Mouse (Mus musculus): ENCODE measurements around the gene Gab1. TPM values are rescaled to one million over a fixed set of nuclear protein-coding genes. Genes with fewer than 3 reads are reported as not detected.

Gene Gab1
- polyA plus RNA-seq, 1 experiment from 2014 or later: 14.0 TPM

- no peak overlapping the region for H3K27ac ChIP-seq (replicated peaks)
- no peak for ATAC-seq (ENCODE audit: low FRiP score, low read depth)
- WGBS: 61% methylated on average over 6 of the region's 6 CpGs
Measured at GRCm38 (mm10) chr8:80815179-80815578, 65.1 kb downstream of the Gab1 start.

GRCm38 (mm10) chr8:80814087-80814791 is 66.1 kb downstream of the Gab1 start:
- no peak overlapping the region for H3K9ac ChIP-seq

More at GRCm38 (mm10) chr8:80815179-80815578, 65.1 kb downstream of the Gab1 start:
- Histone ChIP-seq H3K36me3 (no peaks in the 10 kb centered on the region), H3K27me3 (no peaks in the 10 kb centered on the region), H3K9ac (no peak overlapping the region), H3K4me1 (replicated peaks) (peaks cover 11% of the 10 kb centered on the region), H3K4me3 (no peak overlapping the region), H3K9me3 (no peaks in the 10 kb centered on the region), H3K4me2 (no peak overlapping the region)

GRCm38 (mm10) chr8:80813439-80813838 is 66.9 kb downstream of the Gab1 start:
- WGBS: 77% methylated on average over 5 of the region's 5 CpGs
- H3K36me3 ChIP-seq: no peaks in the 10 kb centered on the region

More at GRCm38 (mm10) chr8:80814087-80814791, 66.1 kb downstream of the Gab1 start:
- H3K4me3 ChIP-seq: no peak overlapping the region
- peaks cover 11% of the 10 kb centered on the region for H3K4me1 ChIP-seq (replicated peaks)
- H3K27ac ChIP-seq (replicated peaks): no peak overlapping the region
- 38% methylated on average over 13 of the region's 13 CpGs for WGBS
- ATAC-seq (ENCODE audit: low FRiP score, low read depth): peak; percentile 50; the same call in 1 of the 2 replicates
- H3K4me2 ChIP-seq: peak overlapping the region; percentile 14; the same call in 1 of the 2 replicates
- no peaks in the 10 kb centered on the region for H3K9me3 ChIP-seq
- H3K27me3 ChIP-seq: no peaks in the 10 kb centered on the region
- H3K36me3 ChIP-seq: no peaks in the 10 kb centered on the region

GRCm38 (mm10) chr8:80811591-80811991 is 68.7 kb downstream of the Gab1 start:
- Histone ChIP-seq H3K9ac (no peak overlapping the region), H3K9me3 (no peaks in the 10 kb centered on the region), H3K4me2 (no peak overlapping the region), H3K4me3 (no peak overlapping the region), H3K27me3 (no peaks in the 10 kb centered on the region), H3K27ac (replicated peaks) (no peak overlapping the region), H3K4me1 (replicated peaks) (peaks cover 18% of the 10 kb centered on the region), H3K36me3 (no peaks in the 10 kb centered on the region)
- ATAC-seq (ENCODE audit: low FRiP score, low read depth): no peak
- WGBS: 81% methylated on average over 4 of the region's 4 CpGs

More at GRCm38 (mm10) chr8:80813439-80813838, 66.9 kb downstream of the Gab1 start:
- Histone ChIP-seq H3K27me3 (no peaks in the 10 kb centered on the region), H3K9ac (no peak overlapping the region), H3K4me2 (no peak overlapping the region), H3K27ac (replicated peaks) (no peak overlapping the region), H3K9me3 (no peaks in the 10 kb centered on the region), H3K4me3 (no peak overlapping the region), H3K4me1 (replicated peaks) (peaks cover 11% of the 10 kb centered on the region)
- ATAC-seq (ENCODE audit: low FRiP score, low read depth): no peak

GRCm38 (mm10) chr8:80810916-80811315 is 69.4 kb downstream of the Gab1 start:
- Histone ChIP-seq H3K4me2 (no peak overlapping the region), H3K36me3 (no peaks in the 10 kb centered on the region), H3K9ac (no peak overlapping the region), H3K27me3 (no peaks in the 10 kb centered on the region), H3K4me3 (no peak overlapping the region), H3K4me1 (replicated peaks) (peaks cover 18% of the 10 kb centered on the region), H3K27ac (replicated peaks) (no peak overlapping the region), H3K9me3 (no peaks in the 10 kb centered on the region)
- 84% methylated on average over 4 of the region's 4 CpGs for WGBS
- no peak for ATAC-seq (ENCODE audit: low FRiP score, low read depth)

GRCm38 (mm10) chr8:80810442-80810841 is 69.9 kb downstream of the Gab1 start:
- Histone ChIP-seq H3K36me3 (no peaks in the 10 kb centered on the region), H3K27me3 (no peaks in the 10 kb centered on the region), H3K9ac (no peak overlapping the region), H3K4me3 (no peak overlapping the region), H3K27ac (replicated peaks) (no peak overlapping the region), H3K9me3 (no peaks in the 10 kb centered on the region), H3K4me2 (no peak overlapping the region), H3K4me1 (replicated peaks) (peaks cover 18% of the 10 kb centered on the region)
- no peak for ATAC-seq (ENCODE audit: low FRiP score, low read depth)
- 91% methylated on average over 5 of the region's 5 CpGs for WGBS

- Histone ChIP-seq H3K4me2 (0 out of 2 replicates have a peak overlapping the region, but pooled peaks have one; percentile 1), H3K9ac (no peak overlapping the region), H3K4me1 (replicated peaks) (peaks cover 23% of the 10 kb centered on the region), H3K4me3 (no peak overlapping the region), H3K27me3 (no peaks in the 10 kb centered on the region), H3K9me3 (no peaks in the 10 kb centered on the region), H3K36me3 (no peaks in the 10 kb centered on the region), H3K27ac (replicated peaks) (peak overlapping the region; percentile 67)
- no peak for ATAC-seq (ENCODE audit: low FRiP score, low read depth)
- 24% methylated on average over 13 of the region's 13 CpGs for WGBS
Measured at GRCm38 (mm10) chr8:80807807-80808505, 72.4 kb downstream of the Gab1 start.

GRCm38 (mm10) chr8:80804066-80804619 is 76.2 kb downstream of the Gab1 start:
- WGBS: 19% methylated on average over 4 of the region's 4 CpGs
- ATAC-seq (ENCODE audit: low FRiP score, low read depth): no peak

GRCm38 (mm10) chr8:80798778-80799177 is 81.5 kb downstream of the Gab1 start:
- 95% methylated on average over 3 of the region's 3 CpGs for WGBS
- Histone ChIP-seq H3K9ac (no peak overlapping the region), H3K9me3 (no peaks in the 10 kb centered on the region), H3K36me3 (no peaks in the 10 kb centered on the region), H3K4me2 (no peak overlapping the region), H3K4me3 (no peak overlapping the region), H3K4me1 (replicated peaks) (peaks cover 27% of the 10 kb centered on the region), H3K27ac (replicated peaks) (no peak overlapping the region), H3K27me3 (no peaks in the 10 kb centered on the region)
- no peak for ATAC-seq (ENCODE audit: low FRiP score, low read depth)

More at GRCm38 (mm10) chr8:80804066-80804619, 76.2 kb downstream of the Gab1 start:
- no peak overlapping the region for H3K4me3 ChIP-seq
- H3K27me3 ChIP-seq: no peaks in the 10 kb centered on the region
- H3K4me2 ChIP-seq: no peak overlapping the region
- peak overlapping the region; percentile 49; the same call in 1 of the 2 replicates for H3K27ac ChIP-seq (replicated peaks)
- peaks cover 23% of the 10 kb centered on the region for H3K4me1 ChIP-seq (replicated peaks)
- H3K9me3 ChIP-seq: no peaks in the 10 kb centered on the region
- H3K9ac ChIP-seq: no peak overlapping the region
- no peaks in the 10 kb centered on the region for H3K36me3 ChIP-seq

- H3K36me3 ChIP-seq: no peaks in the 10 kb centered on the region
- H3K4me3 ChIP-seq: no peak overlapping the region
- H3K27ac ChIP-seq (replicated peaks): no peak overlapping the region
- no peak for ATAC-seq (ENCODE audit: low FRiP score, low read depth)
- H3K9me3 ChIP-seq: no peaks in the 10 kb centered on the region
- peaks cover 25% of the 10 kb centered on the region for H3K4me1 ChIP-seq (replicated peaks)
- no peaks in the 10 kb centered on the region for H3K27me3 ChIP-seq
- H3K4me2 ChIP-seq: no peak overlapping the region
- WGBS: 85% methylated on average over 7 of the region's 7 CpGs
- H3K9ac ChIP-seq: no peak overlapping the region
Measured at GRCm38 (mm10) chr8:80798198-80798777, 82.0 kb downstream of the Gab1 start.

GRCm38 (mm10) chr8:80796070-80796469 is 84.2 kb downstream of the Gab1 start:
- Histone ChIP-seq H3K36me3 (no peaks in the 10 kb centered on the region), H3K27me3 (no peaks in the 10 kb centered on the region), H3K9me3 (no peaks in the 10 kb centered on the region), H3K9ac (no peak overlapping the region), H3K4me2 (no peak overlapping the region), H3K4me1 (replicated peaks) (peaks cover 24% of the 10 kb centered on the region), H3K27ac (replicated peaks) (no peak overlapping the region), H3K4me3 (no peak overlapping the region)
- 68% methylated on average over 4 of the region's 4 CpGs for WGBS
- ATAC-seq (ENCODE audit: low FRiP score, low read depth): no peak

Measured in hindbrain, embryonic 15.5 days (tissue).